Mouse (Mus musculus): ENCODE data around the gene Bmp4.

DNA sequence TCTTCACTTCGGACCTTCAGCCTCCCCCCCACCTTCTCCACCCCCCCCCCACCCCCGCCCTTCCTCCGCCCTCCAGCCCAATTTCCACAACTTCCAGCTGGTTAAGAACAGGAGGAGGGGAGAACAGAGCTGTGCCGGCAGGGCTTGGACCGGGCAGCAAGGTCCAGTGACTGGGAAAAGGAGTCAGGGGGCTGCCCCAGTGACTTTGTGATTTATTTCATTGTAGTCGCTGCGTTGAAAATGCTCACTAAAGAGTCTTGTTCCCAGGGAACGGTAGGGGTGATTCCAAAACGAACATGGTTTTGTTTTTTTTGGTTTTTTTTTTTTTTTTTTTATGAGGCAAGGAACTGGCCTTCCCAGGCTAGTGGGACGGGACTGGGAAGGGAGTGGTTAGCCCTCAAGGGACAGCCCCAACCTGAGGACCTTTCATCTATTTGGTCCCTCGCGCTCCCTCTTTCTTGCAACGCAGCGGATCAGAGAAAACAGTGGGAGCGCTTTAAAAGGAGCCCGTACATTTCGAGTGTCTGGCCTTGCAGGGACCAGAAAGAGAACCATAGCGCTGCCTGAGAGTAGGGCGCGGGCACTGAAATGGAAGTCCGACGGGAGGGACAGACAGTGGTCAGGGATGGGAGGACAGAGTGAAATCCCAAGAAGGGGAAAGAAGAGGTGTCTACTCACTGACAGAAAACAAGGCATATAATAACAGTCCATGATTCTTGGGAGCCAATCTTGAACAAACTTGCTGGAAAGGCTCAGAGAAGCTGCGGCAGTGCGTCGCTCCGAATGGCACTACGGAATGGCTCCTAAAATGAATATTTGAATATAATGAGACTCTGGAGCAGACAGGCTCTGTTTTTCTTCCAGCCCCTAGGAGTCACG is 3.8 kb downstream of the Bmp4 start:
- TF ChIP-seq CTCF (IDR thresholded peaks at IDR 0.05; ENCODE audit: low read depth, low read length) (no peak), POLR2AphosphoS5 (IDR thresholded peaks at IDR 0.05; ENCODE audit: insufficient replicate concordance, low read depth, low read length) (no peak), GATA1 (IDR thresholded peaks at IDR 0.05; ENCODE audit: borderline replicate concordance, low read length) (no peak)
